Mouse (Mus musculus) hindlimb bud, embryonic 11.5 days (tissue): ENCODE measurements around the gene Tgfbr3l.

Experiments used
- DNase-seq: peaks from one replicate; pipeline ENCODE4 v3.0.0-alpha.2; 2012; ENCODE audit warnings: low read depth, low spot score; ENCODE audit errors: extremely low spot score

Tgfbr3l gene

DNA sequence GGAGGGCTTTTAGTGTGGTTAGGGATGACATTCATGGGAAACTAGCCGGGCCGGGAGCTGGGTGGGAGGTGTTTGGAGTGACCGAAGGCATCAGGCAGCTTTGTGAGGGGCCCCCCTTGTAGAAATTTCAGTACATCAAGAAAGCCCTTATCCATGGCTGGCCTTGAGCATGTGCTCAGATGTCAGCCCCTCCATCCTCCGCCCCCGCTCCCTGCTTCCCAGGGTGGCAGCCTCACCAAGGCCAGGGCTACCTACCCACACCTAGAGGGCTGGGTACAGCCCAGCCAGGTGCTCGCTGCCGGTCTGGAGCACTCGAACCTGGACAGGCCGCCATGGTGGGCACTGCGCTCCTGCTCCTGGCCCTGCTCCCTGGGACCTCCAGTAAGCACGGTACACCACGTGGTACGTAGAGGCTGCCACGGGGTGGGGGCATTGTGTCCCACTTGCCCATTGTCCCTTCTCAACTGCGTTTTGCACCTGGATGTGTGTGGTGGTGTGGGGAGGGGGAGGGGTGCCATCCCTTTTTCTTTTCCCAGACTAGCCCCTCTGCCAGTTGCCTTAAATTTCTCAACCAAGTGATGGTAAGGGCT, at the start of gene Tgfbr3l:
Gene Tgfbr3l (plus strand): TSS at position 264 of the 590 bp plus-strand sequence.
- no peak for DNase-seq

GRCm38 (mm10) chr8:4201321-4201720, 46.7 kb upstream of the Tgfbr3l start:
- no peak for DNase-seq

DNA sequence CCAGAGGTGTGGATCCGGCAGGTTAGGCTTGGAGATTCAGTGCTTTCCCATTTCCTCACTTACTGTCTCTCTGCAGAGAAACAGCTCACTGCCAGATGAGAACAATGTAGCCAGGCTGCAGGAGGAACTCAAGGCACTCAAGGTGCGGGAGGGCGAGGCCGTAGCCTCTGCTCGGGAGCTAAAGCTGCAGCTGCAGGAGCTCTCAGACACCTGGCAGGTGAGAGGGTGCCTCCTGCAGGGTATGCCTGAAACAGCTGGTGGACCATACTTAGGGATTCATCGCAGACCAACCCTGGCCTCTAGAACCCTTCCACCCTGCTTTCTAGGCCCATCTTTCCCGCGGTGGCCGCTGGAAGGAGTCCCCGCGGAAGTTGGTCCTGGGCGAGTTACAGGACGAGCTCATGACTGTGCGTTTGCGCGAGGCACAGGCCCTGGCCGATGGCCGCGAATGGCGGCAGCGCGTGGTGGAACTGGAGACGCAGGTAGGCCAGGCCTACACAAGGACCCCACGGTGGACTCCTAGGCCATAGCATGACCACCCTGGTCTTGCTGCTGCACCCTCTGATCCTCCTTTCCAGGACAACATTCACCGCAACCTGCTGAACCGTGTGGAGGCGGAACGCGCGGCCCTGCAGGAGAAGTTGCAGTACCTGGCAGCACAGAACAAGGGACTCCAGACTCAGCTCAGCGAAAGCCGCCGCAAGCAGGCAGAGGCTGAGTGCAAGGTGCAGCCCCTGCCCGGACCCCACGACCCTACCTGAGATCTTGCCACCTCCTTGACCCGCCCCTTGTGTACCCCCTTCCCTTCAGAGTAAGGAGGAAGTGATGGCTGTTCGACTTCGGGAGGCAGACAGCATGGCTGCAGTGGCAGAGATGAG, 42.5 kb upstream of the Tgfbr3l start:
- DNase-seq, result no peak

DNA sequence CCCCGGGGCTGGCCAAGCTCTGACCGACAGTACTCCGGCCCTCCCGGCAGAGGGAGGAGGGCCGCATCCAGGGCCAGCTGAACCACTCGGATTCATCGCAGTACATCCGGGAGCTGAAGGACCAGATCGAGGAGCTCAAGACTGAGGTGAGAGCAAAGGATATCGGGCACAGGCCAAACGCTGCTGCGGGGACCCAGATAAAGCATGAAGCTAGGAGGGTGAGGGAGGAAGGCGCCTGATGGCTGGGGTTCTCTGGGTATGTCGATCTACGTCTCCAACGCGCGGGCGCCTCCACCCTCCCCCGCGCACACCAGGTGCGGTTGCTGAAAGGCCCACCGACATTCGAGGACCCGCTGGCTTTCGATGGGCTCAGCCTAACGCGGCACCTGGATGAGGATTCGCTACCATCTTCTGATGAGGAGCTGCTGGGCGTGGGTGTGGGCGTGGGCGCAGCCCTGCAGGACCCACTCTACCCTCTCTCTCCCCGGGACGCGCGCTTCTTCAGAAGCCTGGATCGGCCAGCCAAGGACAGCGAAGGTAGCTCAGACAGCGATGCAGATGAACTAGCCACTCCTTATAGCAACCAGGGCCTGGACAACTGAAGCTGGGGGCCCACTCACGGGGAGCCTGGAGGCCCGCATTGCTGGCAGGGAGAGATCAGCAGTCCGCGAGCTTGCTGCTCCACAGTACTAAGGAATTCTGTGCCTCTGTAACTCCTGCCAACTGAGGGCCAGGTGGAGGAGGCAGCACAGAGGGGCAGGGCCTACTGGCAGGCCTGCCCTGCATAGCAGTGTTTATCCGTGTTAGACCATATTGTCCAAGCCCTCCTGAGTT, 41.6 kb upstream of the Tgfbr3l start:
- no peak for DNase-seq

DNA sequence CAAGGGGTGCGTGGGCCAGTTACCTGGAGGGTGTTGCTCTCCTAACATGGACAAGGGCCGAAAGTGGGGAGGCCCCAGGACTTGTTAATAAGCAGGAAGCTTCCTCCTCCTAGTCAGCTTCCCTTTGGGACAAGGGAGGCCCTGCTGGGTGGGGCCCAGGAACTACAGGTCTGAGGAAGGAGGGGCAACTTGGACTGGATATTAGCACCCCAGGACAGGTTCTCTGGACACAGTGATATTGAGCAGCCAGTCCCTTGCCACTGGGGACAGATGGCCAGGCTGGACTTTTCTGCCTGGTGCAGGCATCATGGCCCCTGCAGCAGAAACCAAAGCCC, 41.0 kb upstream of the Tgfbr3l start:
- DNase-seq, result no peak

- DNase-seq, result no peak
These were observed 36.9 kb upstream of the Tgfbr3l start for GRCm38 (mm10) chr8:4211097-4211496.

- no peak for DNase-seq
These were observed 35.2 kb upstream of the Tgfbr3l start for GRCm38 (mm10) chr8:4212809-4213209.

GRCm38 (mm10) chr8:4213210-4214005, 34.6 kb upstream of the Tgfbr3l start:
- no peak for DNase-seq

DNA sequence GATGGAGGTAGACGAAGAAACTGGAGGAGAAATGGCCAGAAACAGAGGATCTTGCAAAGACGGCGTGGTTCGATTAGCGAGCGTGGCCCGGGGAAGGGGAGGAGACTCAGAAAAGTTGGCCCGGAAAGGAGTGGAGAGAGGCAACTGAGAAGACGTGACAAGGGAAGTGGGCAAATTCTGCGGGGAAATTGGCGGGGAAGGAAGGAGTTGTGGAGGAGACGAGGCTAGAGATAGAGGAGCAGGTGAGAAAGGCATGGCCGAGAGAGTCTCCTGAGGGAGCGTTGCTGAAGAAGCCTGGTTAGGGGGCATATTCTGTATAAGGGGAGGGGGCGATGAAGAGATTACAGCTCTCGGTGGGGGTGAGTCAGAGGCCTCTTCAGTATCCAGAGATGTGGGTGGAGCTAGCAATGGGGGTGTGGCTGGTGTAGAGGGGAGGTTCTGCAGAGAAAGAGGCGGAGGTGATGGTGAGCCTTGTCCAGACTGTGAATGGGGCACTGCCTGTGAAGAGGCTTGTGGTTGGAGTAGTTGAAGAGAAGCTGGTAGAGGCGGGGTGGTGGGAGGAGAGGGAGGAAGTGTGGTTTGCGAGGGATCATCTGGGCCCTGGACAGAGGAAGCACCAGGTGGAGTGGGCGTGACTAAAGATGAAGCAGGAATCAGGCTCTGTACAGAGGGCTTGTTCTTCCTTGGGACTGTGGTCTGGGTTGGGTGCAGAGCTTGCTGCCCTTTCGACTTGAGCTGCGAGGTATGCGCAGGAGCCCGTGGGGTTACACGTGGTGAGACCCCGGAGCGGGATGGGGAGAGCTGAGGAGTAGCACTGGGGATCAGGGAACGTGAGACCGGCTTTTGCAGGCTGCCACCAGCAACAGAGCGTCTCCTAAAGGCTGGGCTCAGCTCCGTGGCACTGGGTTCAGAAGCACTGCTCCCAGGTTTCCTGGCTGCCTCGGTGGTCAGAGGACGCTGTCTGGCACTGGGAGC, 33.7 kb upstream of the Tgfbr3l start:
- DNase-seq, result no peak

DNA sequence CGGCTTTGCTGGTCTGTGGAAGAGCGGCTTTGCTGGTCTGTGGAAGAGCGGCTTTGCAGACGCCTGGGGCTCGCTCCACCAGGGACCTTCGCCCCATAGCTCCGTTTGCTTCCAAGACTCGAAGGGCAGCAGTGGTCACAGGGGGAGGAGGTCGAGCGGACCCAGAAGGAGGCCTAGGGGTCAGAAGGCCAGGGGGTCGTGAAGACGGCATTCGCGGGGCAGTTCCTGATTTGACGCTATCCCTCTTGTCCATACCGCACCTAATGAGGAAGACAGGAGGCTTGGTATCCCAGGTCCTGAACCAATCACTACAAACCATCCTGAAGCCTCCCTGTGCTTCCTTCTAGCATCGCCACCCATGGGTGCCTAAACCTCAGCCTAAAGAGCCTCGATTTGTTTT, 31.7 kb upstream of the Tgfbr3l start:
- no peak for DNase-seq

DNA sequence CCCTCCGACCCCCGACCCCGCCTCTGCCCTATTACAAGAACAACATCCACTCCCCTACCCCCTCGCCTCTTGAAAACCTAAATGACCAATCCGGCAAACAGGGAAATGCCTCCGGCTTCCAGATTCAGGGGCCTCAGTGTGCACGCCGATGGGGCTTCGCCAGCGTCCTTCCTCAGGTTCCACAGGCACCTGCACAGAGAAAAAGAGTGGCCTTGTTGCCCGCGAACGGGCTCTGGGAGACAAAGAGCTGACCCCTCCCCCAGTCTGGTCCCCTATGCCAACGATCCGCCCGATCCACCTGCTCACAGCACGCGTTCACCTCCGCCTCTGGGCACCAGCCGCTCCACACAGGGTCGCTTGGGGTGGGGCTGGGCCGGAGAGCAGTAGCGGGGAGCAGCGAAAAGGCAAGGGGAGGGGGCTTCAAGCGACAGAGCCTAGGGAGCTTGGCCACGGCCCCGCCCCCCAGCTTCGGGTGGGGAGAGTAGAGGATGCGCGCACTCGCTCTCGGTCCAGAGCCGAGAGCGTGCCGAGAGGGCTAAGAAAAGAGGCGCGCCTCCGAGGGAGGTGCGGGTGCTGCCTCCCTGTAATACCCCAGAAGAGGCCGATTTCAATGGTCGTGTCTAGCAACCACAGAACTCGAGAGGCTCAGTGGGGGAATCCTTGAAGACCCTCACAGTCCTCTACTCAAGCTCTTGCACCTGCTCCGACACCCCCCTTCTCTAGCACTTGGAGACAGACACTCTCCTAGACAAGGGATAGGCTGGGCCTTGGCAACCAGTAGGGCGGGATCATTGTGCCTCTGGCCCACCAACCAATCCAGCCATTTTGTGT, 31.0 kb upstream of the Tgfbr3l start, which contains the start of gene Prr36:
Gene Prr36 (minus strand): TSS at position 669 of the 831 bp plus-strand sequence.
- DNase-seq, result no peak

DNA sequence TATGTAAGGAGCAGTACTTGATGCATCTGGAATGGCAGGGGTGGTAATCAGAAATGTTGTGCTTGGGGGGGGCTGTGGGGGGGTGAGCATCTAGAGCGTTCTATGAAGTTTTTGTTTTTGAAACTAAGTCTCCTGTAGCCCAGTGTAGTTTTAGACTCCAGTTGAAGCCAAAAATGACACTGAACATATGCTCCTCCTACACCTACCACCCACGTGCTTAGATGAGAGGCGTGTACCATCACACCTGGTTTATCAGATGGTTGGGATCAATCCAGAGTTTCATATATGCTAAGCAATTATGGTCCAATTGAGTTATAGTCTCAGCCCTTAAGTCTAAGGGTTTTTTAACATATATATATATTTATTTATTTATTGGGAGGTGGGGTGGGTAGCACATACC, 28.4 kb upstream of the Tgfbr3l start:
- DNase-seq, result no peak

DNA sequence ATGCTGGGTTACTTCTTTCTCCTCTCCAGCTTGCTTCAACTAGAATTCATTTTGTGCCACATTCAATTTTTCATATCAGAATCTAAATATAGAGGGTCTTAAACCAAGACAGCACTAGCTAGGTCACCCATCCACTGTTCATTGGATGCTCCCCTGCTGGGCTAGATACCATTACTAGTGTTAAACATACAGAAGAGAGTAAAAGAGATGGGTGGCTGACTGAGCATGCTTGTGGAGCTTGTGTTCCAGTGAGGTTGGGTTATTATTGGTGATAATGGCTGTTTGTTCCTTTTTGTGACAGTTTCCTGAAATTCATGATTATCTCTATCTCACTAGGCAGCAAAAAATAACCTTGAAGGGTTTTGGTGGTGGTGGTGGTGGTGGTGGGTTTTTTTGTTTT, 26.0 kb upstream of the Tgfbr3l start:
- DNase-seq, result no peak

- DNase-seq, result no peak
These were observed 21.7 kb upstream of the Tgfbr3l start for GRCm38 (mm10) chr8:4226323-4226722.

DNA sequence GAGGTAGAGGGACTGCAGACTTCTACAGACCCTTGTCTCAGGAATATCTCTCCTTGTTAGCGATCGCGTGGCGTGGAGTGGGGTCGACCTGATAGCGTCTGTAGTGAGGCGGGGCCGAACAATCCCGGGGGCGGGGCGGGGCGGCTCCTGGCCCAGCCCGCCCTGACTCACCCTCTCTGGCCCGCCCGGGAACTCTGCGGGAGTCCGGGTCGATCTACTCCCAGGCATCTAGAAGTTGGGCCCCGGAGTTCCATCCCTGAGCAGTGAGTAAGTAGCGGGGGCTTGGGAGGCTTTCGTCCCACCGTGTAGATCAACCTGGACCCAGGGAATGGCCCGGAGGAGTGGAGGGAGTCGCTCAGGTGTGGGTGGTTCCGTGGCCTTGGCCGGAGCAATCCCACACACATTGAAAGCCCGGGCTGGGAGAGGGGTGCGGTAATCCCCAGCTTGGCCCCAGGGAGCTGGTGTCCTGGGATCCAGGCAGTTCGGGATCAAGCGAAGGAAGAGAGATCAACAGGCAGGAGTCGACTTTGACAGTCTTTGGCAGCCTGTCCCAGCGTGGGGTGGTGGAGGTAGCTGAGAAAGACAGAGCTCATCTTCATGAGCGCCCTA, 21.2 kb upstream of the Tgfbr3l start, which contains the start of gene Lrrc8e:
Gene Lrrc8e (plus strand): TSS at position 89 of the 609 bp plus-strand sequence.
- no peak for DNase-seq

DNA sequence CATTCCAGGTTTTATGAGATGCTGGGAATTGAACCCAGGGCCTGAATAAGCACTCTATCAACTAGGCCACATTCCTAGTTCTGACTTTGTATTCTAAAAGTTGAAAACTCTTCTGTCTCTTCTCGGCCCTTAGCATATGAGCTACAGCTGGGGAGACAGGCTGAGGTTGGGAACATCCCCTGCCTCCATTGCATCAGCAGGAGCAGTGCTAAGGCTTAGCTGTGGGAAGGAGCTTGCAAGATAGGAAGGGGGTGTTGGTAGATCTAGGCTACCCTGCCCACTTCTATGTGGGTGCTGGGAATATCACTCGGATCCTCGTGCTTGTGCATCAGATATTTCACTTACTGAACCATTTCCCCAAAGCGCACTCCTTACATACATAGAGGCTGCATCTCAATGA, 20.1 kb upstream of the Tgfbr3l start:
- no peak for DNase-seq

- no peak for DNase-seq
These were observed 18.2 kb upstream of the Tgfbr3l start for GRCm38 (mm10) chr8:4229784-4230183.

DNA sequence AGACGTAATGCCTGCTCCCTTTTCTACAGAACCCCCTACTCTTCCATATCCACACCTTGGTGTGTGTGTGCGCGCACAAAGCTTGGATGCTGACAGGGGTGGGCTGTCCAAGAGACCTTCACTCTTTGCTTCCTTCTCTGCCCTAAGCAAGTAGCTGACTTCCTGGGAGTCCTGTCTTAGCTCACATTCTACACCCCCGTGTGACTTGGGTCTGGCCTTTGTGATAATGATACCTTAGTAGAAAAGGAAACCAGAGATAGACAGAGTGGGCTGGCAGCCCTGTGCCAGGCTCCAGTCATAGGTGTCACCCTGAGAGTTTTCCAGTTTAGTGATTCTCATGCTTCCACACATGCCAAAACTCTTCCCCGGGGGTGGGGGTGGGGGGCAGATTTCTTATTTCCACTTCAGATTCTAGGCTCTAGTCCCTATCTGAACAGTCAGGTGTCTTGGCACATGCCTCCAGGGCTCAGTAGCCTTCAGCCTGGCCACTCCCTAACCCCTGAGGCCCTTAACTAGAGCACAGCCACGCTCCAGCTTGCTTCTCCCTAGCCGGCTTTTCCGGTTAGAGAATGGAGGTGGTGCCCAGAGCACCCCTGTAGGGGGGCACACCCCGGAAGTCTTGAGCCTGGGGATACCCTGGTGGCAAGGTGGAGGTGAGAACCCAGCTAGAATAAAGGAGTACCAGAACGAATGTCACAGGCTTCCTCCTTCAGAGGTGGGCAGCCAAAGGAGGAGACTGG, 17.2 kb upstream of the Tgfbr3l start:
- DNase-seq, result no peak
